Mouse (Mus musculus): ENCODE data around the gene Ccin. TPM values are rescaled to one million over a fixed set of nuclear protein-coding genes. Genes with fewer than 3 reads are reported as not detected.

The Ccin gene
- total and polyA plus RNA-seq, 3 experiments = not detected

DNA sequence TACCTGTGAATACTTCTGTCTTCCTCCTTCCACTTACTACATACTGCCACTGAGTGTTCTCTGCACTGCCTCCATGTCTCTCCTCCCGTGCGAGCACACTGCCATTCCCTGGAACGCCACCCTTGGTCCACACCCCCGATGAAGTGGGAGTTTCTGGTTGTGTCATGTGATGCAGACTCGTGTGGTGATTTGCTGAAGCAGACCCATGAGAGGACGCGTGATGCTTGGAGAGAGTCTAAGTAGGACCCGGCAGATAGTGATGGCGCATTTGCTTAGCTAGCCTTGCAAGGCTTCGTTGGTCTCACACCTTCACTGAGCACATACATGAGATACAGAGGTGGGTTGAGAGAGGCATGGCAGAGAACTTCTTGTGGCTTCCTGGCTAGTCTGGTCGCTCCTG is 9.8 kb downstream of the Ccin start:
- in situ Hi-C loops (cut with MboI; ENCODE audit: low pct_ligation_motif_present, low pct_unique_long_range_greater_than_20kb, low sequenced_read_pairs) (loop anchor here (25.0 kb wide), 1 partner anchor 256 kb away; the partner anchor contains the start of genes Hrct1 and Spaar), dilution Hi-C loops (cut with MboI; ENCODE audit: extremely low pct_ligation_motif_present, extremely low pct_unique_long_range_greater_than_20kb, low sequenced_read_pairs) (no loop called here)
- Histone ChIP-seq H3K4me2 (ENCODE audit: insufficient read depth, low read depth, poor library complexity, severe bottlenecking) (no peak overlapping the region), H3K79me2 (replicated peaks; ENCODE audit: control insufficient read depth, extremely low read depth, insufficient read depth, poor library complexity, severe bottlenecking) (no peaks in the 10 kb centered on the region), H3K4me3 (replicated peaks in 1 of 3; ENCODE audit: low read depth in 2 of 3, low read length in 2 of 3, poor library complexity in 1 of 3) (no peak overlapping the region), H3K9me3 (replicated peaks; ENCODE audit: low read length) (no peaks in the 10 kb centered on the region), H3K4me1 (ENCODE audit: control insufficient read depth in 1 of 2, insufficient read depth in 2 of 2) (no peaks in the 10 kb centered on the region), H3K36me3 (replicated peaks in 1 of 2; ENCODE audit: control insufficient read depth in 1 of 2, insufficient read depth in 1 of 2, low read length in 1 of 2) (no peaks in the 10 kb centered on the region), H3K27me3 (replicated peaks) (no peaks in the 10 kb centered on the region), H3K9ac (ENCODE audit: insufficient read depth, low read depth) (no peak overlapping the region), H3K27ac (ENCODE audit: insufficient read depth, low read depth) (no peak overlapping the region)
- no peak for DNase-seq (ENCODE audit: extremely low read depth)
- TF ChIP-seq GABPA (IDR thresholded peaks at IDR 0.05; ENCODE audit: insufficient replicate concordance, low read depth, low read length) (no peak), TCF12 (IDR thresholded peaks at IDR 0.05; ENCODE audit: low read depth, low read length) (no peak), PAX5 (IDR thresholded peaks at IDR 0.05; ENCODE audit: low read length) (no peak), IRF4 (IDR thresholded peaks at IDR 0.05; ENCODE audit: low read depth, low read length) (no peak), ZKSCAN1 (IDR thresholded peaks at IDR 0.05; ENCODE audit: borderline replicate concordance, low read depth, low read length) (no peak), JUN (IDR thresholded peaks at IDR 0.05; ENCODE audit: insufficient read depth, low read depth, low read length) (no peak)

DNA sequence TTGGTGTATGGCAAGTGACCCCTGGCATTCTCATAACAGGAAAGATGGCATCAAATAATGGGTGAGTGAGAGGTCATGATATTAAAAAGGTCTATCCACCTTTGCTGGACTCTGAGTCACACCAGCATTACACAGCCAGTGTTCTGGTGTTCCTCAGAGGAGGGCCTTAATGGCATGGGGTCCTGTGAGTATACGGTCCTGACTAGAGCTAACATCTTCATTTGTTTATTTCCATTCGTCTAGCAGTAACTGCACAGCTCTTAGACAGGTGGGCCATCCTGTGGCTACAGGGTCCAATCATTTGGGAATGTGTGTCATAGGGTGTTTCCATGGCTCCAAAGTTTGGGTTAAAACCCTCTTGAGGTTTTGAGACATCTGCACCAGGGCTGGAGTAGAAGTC is 11.1 kb downstream of the Ccin start:
- Histone ChIP-seq H3K4me3 (replicated peaks in 1 of 3; ENCODE audit: low read depth in 2 of 3, low read length in 2 of 3, poor library complexity in 1 of 3) (no peak overlapping the region), H3K27ac (ENCODE audit: insufficient read depth, low read depth) (no peak overlapping the region), H3K9me3 (replicated peaks; ENCODE audit: low read length) (peaks cover 3% of the 10 kb centered on the region), H3K4me1 (ENCODE audit: control insufficient read depth in 1 of 2, insufficient read depth in 2 of 2) (no peaks in the 10 kb centered on the region), H3K27me3 (replicated peaks) (no peaks in the 10 kb centered on the region), H3K79me2 (replicated peaks; ENCODE audit: control insufficient read depth, extremely low read depth, insufficient read depth, poor library complexity, severe bottlenecking) (no peaks in the 10 kb centered on the region), H3K36me3 (replicated peaks in 1 of 2; ENCODE audit: control insufficient read depth in 1 of 2, insufficient read depth in 1 of 2, low read length in 1 of 2) (no peaks in the 10 kb centered on the region), H3K4me2 (ENCODE audit: insufficient read depth, low read depth, poor library complexity, severe bottlenecking) (no peak overlapping the region), H3K9ac (ENCODE audit: insufficient read depth, low read depth) (no peak overlapping the region)
- no peak for TF ChIP-seq MYC (IDR thresholded peaks at IDR 0.05; ENCODE audit: low read depth, low read length)
- no peak for DNase-seq (ENCODE audit: extremely low read depth)
- dilution Hi-C loops (cut with MboI; ENCODE audit: extremely low pct_ligation_motif_present, extremely low pct_unique_long_range_greater_than_20kb, low sequenced_read_pairs) (no loop called here), in situ Hi-C loops (cut with MboI; ENCODE audit: low pct_ligation_motif_present, low pct_unique_long_range_greater_than_20kb, low sequenced_read_pairs) (loop anchor here (25.0 kb wide), 1 partner anchor 257 kb away; the partner anchor contains the start of genes Hrct1 and Spaar)

- H3K4me2 ChIP-seq (ENCODE audit: insufficient read depth, low read depth, poor library complexity, severe bottlenecking) = peak overlapping the region; percentile 61; the same call in 1 of the 2 replicates
- H3K4me1 ChIP-seq (ENCODE audit: control insufficient read depth in 1 of 2, insufficient read depth in 2 of 2) = peaks cover 0 to 13% of the 10 kb centered on the region in 2 experiments; a peak in 2 of 4 replicates
- no peaks in the 10 kb centered on the region for H3K27me3 ChIP-seq (replicated peaks)
- peak overlapping the region; percentile 55 to 59 (median 56) for H3K4me3 ChIP-seq (replicated peaks in 1 of 3; ENCODE audit: low read depth in 2 of 3, low read length in 2 of 3, poor library complexity in 1 of 3)
- peak overlapping the region; percentile 37 for H3K9ac ChIP-seq (ENCODE audit: insufficient read depth, low read depth)
- H3K9me3 ChIP-seq (replicated peaks; ENCODE audit: low read length) = peaks cover 3% of the 10 kb centered on the region
- dilution Hi-C loops (cut with MboI; ENCODE audit: extremely low pct_ligation_motif_present, extremely low pct_unique_long_range_greater_than_20kb, low sequenced_read_pairs) (no loop called here), in situ Hi-C loops (cut with MboI; ENCODE audit: low pct_ligation_motif_present, low pct_unique_long_range_greater_than_20kb, low sequenced_read_pairs) (no loop called here)
- H3K36me3 ChIP-seq (replicated peaks in 1 of 2; ENCODE audit: control insufficient read depth in 1 of 2, insufficient read depth in 1 of 2, low read length in 1 of 2) = peaks cover 0 to 14% of the 10 kb centered on the region in 2 experiments
- H3K27ac ChIP-seq (ENCODE audit: insufficient read depth, low read depth) = no peak overlapping the region
- DNase-seq (ENCODE audit: extremely low read depth) = peak; percentile 70
- H3K79me2 ChIP-seq (replicated peaks; ENCODE audit: control insufficient read depth, extremely low read depth, insufficient read depth, poor library complexity, severe bottlenecking) = no peaks in the 10 kb centered on the region
- TF ChIP-seq EP300 (IDR thresholded peaks at IDR 0.05; ENCODE audit: low read length) (no peak), CTCF (conservative IDR thresholded peaks at IDR 0.05 in 1 of 2, IDR thresholded peaks at IDR 0.05 in 1 of 2; ENCODE audit: low read depth in 2 of 2, low read length in 2 of 2) (no peak), TBP (conservative IDR thresholded peaks at IDR 0.05; ENCODE audit: low read depth, low read length) (peak; percentile 72), KAT2A (IDR thresholded peaks at IDR 0.05; ENCODE audit: insufficient replicate concordance, low read length) (0 out of 2 replicates have a peak, but pooled peaks have one; percentile 58), HCFC1 (IDR thresholded peaks at IDR 0.05; ENCODE audit: low read depth, low read length) (peak; percentile 72), MAFK (IDR thresholded peaks at IDR 0.05; ENCODE audit: insufficient replicate concordance, low read length) (no peak), POLR2AphosphoS2 (IDR thresholded peaks at IDR 0.05; ENCODE audit: low read depth, low read length) (peak; percentile 70; the same call in 1 of the 2 replicates), UBTF (IDR thresholded peaks at IDR 0.05; ENCODE audit: low read depth, low read length) (no peak), RCOR1 (conservative IDR thresholded peaks at IDR 0.05; ENCODE audit: low read depth, low read length) (0 out of 2 replicates have a peak, but pooled peaks have one; percentile 59), ETS1 (conservative IDR thresholded peaks at IDR 0.05; ENCODE audit: low read depth, low read length) (peak; percentile 29; the same call in 1 of the 2 replicates), ZKSCAN1 (IDR thresholded peaks at IDR 0.05; ENCODE audit: borderline replicate concordance, low read depth, low read length) (no peak), MAZ (IDR thresholded peaks at IDR 0.05; ENCODE audit: low read depth, low read length) (no peak), NELFE (IDR thresholded peaks at IDR 0.05; ENCODE audit: low read depth, low read length) (peak; percentile 84), PAX5 (IDR thresholded peaks at IDR 0.05; ENCODE audit: low read length) (no peak), TCF12 (IDR thresholded peaks at IDR 0.05; ENCODE audit: low read depth, low read length) (0 out of 2 replicates have a peak, but pooled peaks have one; percentile 38), JUN (IDR thresholded peaks at IDR 0.05; ENCODE audit: insufficient read depth, low read depth, low read length) (no peak), IRF4 (IDR thresholded peaks at IDR 0.05; ENCODE audit: low read depth, low read length) (no peak), JUND (conservative IDR thresholded peaks at IDR 0.05; ENCODE audit: low read depth, low read length) (no peak), USF1 (IDR thresholded peaks at IDR 0.05; ENCODE audit: low read depth, low read length) (peak; percentile 67), BHLHE40 (IDR thresholded peaks at IDR 0.05; ENCODE audit: low read depth, low read length) (peak; percentile 78), ZNF384 (IDR thresholded peaks at IDR 0.05; ENCODE audit: low read depth, low read length) (peak; percentile 59; the same call in 1 of the 2 replicates), ZMIZ1 (IDR thresholded peaks at IDR 0.05; ENCODE audit: low read depth, low read length) (peak; percentile 82)
These were observed 20.3 kb downstream of the Ccin start for GRCm38 (mm10) chr4:44003622-44004021.
